Mouse (Mus musculus): Measurements from ENCODE around the gene Ints1. TPM values are rescaled to one million over a fixed set of nuclear protein-coding genes. Genes with fewer than 3 reads are reported as not detected.

Gene Ints1
- polyA plus RNA-seq (2015; fragmentation: Nextera tagmentation; extraction: Ambion mirVana), result 25.6 and 29.0 TPM in 2 replicates

GRCm38 (mm10) chr5:139775216-139775926 lies at the start of gene Ints1:
Gene Ints1, minus strand, starts transcription at chr5:139775674.
- ATAC-seq (ENCODE audit: low FRiP score), result peak; percentile 87
- peaks cover 32% of the 10 kb centered on the region for H3K36me3 ChIP-seq
- H3K27me3 ChIP-seq (replicated peaks), result no peaks in the 10 kb centered on the region
- no peaks in the 10 kb centered on the region for H3K9me3 ChIP-seq (replicated peaks)
- H3K27ac ChIP-seq (replicated peaks), result peak within 1 kb of the TSS; percentile 72
- H3K9ac ChIP-seq (replicated peaks), result peak within 1 kb of the TSS; percentile 83
- peaks cover 14% of the 10 kb centered on the region for H3K4me1 ChIP-seq
- peak within 1 kb of the TSS; percentile 97 for H3K4me3 ChIP-seq (replicated peaks)
- WGBS, result under 1% methylated on average over 55 of the region's 55 CpGs
- peak within 1 kb of the TSS; percentile 94 for H3K4me2 ChIP-seq

GRCm38 (mm10) chr5:139824531-139824930 lies 49.1 kb upstream of the Ints1 start:
- no peak for ATAC-seq (ENCODE audit: low FRiP score)

GRCm38 (mm10) chr5:139821466-139822459 lies 46.3 kb upstream of the Ints1 start:
- H3K9me3 ChIP-seq (replicated peaks), result no peaks in the 10 kb centered on the region
- no peak overlapping the region for H3K27ac ChIP-seq (replicated peaks)
- WGBS, result 67% methylated on average over 12 of the region's 12 CpGs
- no peak for ATAC-seq (ENCODE audit: low FRiP score)
- H3K4me1 ChIP-seq, result peaks cover 22% of the 10 kb centered on the region
- no peaks in the 10 kb centered on the region for H3K27me3 ChIP-seq (replicated peaks)
- no peak overlapping the region for H3K9ac ChIP-seq (replicated peaks)
- H3K36me3 ChIP-seq, result peaks cover 27% of the 10 kb centered on the region
- no peak overlapping the region for H3K4me3 ChIP-seq (replicated peaks)
- H3K4me2 ChIP-seq, result no peak overlapping the region

More at GRCm38 (mm10) chr5:139824531-139824930, 49.1 kb upstream of the Ints1 start:
- no peak overlapping the region for H3K4me2 ChIP-seq
- H3K27me3 ChIP-seq (replicated peaks), result no peaks in the 10 kb centered on the region
- H3K9ac ChIP-seq (replicated peaks), result no peak overlapping the region
- peaks cover 26% of the 10 kb centered on the region for H3K4me1 ChIP-seq
- WGBS, result 95% methylated on average over 10 of the region's 10 CpGs
- peaks cover 27% of the 10 kb centered on the region for H3K36me3 ChIP-seq
- no peak overlapping the region for H3K4me3 ChIP-seq (replicated peaks)
- H3K9me3 ChIP-seq (replicated peaks), result no peaks in the 10 kb centered on the region
- no peak overlapping the region for H3K27ac ChIP-seq (replicated peaks)

GRCm38 (mm10) chr5:139819538-139820181 lies 44.2 kb upstream of the Ints1 start, which contains the start of gene Tmem184a:
Gene Tmem184a, minus strand, starts transcription at chr5:139819917.
- Histone ChIP-seq H3K4me2 (no peak within 1 kb of the TSS), H3K9me3 (replicated peaks) (no peaks in the 10 kb centered on the region)
- no peak for ATAC-seq (ENCODE audit: low FRiP score)

GRCm38 (mm10) chr5:139818801-139819200 lies 43.3 kb upstream of the Ints1 start:
- Histone ChIP-seq H3K9me3 (replicated peaks) (no peaks in the 10 kb centered on the region), H3K4me1 (peaks cover 5% of the 10 kb centered on the region; the same call in 1 of the 2 replicates), H3K4me2 (no peak overlapping the region), H3K27ac (replicated peaks) (no peak overlapping the region), H3K4me3 (replicated peaks) (no peak overlapping the region), H3K27me3 (replicated peaks) (peaks cover 23% of the 10 kb centered on the region), H3K36me3 (peaks cover 24% of the 10 kb centered on the region), H3K9ac (replicated peaks) (no peak overlapping the region)
- ATAC-seq (ENCODE audit: low FRiP score), result no peak
- WGBS, result 60% methylated on average over 4 of the region's 4 CpGs

More at GRCm38 (mm10) chr5:139819538-139820181, 44.2 kb upstream of the Ints1 start, which contains the start of gene Tmem184a:
- H3K9ac ChIP-seq (replicated peaks), result no peak within 1 kb of the TSS
- no peak within 1 kb of the TSS for H3K27ac ChIP-seq (replicated peaks)
- no peak within 1 kb of the TSS for H3K4me3 ChIP-seq (replicated peaks)
- peaks cover 27% of the 10 kb centered on the region for H3K36me3 ChIP-seq
- H3K4me1 ChIP-seq, result peaks cover 8% of the 10 kb centered on the region
- 89% methylated on average over 9 of the region's 9 CpGs for WGBS
- H3K27me3 ChIP-seq (replicated peaks), result peaks cover 14% of the 10 kb centered on the region

- H3K36me3 ChIP-seq, result peaks cover 17% of the 10 kb centered on the region
- H3K4me3 ChIP-seq (replicated peaks), result no peak overlapping the region
- H3K9me3 ChIP-seq (replicated peaks), result no peaks in the 10 kb centered on the region
- H3K27ac ChIP-seq (replicated peaks), result no peak overlapping the region
- H3K27me3 ChIP-seq (replicated peaks), result peaks cover 28% of the 10 kb centered on the region
- no peak for ATAC-seq (ENCODE audit: low FRiP score)
- peaks cover 5% of the 10 kb centered on the region; the same call in 1 of the 2 replicates for H3K4me1 ChIP-seq
- WGBS, result 89% methylated on average over 3 of the region's 3 CpGs
- H3K9ac ChIP-seq (replicated peaks), result no peak overlapping the region
- no peak overlapping the region for H3K4me2 ChIP-seq
Observed at GRCm38 (mm10) chr5:139818056-139818455, 42.6 kb upstream of the Ints1 start.

- H3K4me1 ChIP-seq, result peaks cover 5% of the 10 kb centered on the region; the same call in 1 of the 2 replicates
- WGBS, result 10% methylated on average over 1 of the region's 1 CpGs
- H3K4me2 ChIP-seq, result no peak overlapping the region
- no peak overlapping the region for H3K27ac ChIP-seq (replicated peaks)
- H3K36me3 ChIP-seq, result peaks cover 10% of the 10 kb centered on the region
- no peak overlapping the region for H3K4me3 ChIP-seq (replicated peaks)
- peaks cover 35% of the 10 kb centered on the region for H3K27me3 ChIP-seq (replicated peaks)
- no peak for ATAC-seq (ENCODE audit: low FRiP score)
- no peak overlapping the region for H3K9ac ChIP-seq (replicated peaks)
- H3K9me3 ChIP-seq (replicated peaks), result no peaks in the 10 kb centered on the region
Observed at GRCm38 (mm10) chr5:139817292-139817691, 41.8 kb upstream of the Ints1 start.

- Histone ChIP-seq H3K36me3 (peaks cover 2% of the 10 kb centered on the region; the same call in 1 of the 2 replicates), H3K9me3 (replicated peaks) (no peaks in the 10 kb centered on the region), H3K4me2 (no peak overlapping the region)
Observed at GRCm38 (mm10) chr5:139816445-139816844, 41.0 kb upstream of the Ints1 start.

GRCm38 (mm10) chr5:139815964-139816363 lies 40.5 kb upstream of the Ints1 start:
- Histone ChIP-seq H3K9me3 (replicated peaks) (no peaks in the 10 kb centered on the region), H3K9ac (replicated peaks) (no peak overlapping the region), H3K27ac (replicated peaks) (no peak overlapping the region), H3K4me1 (no peaks in the 10 kb centered on the region), H3K4me3 (replicated peaks) (no peak overlapping the region), H3K36me3 (no peaks in the 10 kb centered on the region), H3K27me3 (replicated peaks) (peaks cover 35% of the 10 kb centered on the region), H3K4me2 (no peak overlapping the region)
- 79% methylated on average over 6 of the region's 6 CpGs for WGBS
- no peak for ATAC-seq (ENCODE audit: low FRiP score)

More at GRCm38 (mm10) chr5:139816445-139816844, 41.0 kb upstream of the Ints1 start:
- H3K27me3 ChIP-seq (replicated peaks), result peaks cover 35% of the 10 kb centered on the region
- no peak overlapping the region for H3K27ac ChIP-seq (replicated peaks)
- H3K4me1 ChIP-seq, result no peaks in the 10 kb centered on the region
- no peak overlapping the region for H3K4me3 ChIP-seq (replicated peaks)
- H3K9ac ChIP-seq (replicated peaks), result no peak overlapping the region
- no peak for ATAC-seq (ENCODE audit: low FRiP score)

GRCm38 (mm10) chr5:139813963-139814381 lies 38.5 kb upstream of the Ints1 start:
- Histone ChIP-seq H3K36me3 (no peaks in the 10 kb centered on the region), H3K4me3 (replicated peaks) (no peak overlapping the region), H3K9me3 (replicated peaks) (no peaks in the 10 kb centered on the region), H3K9ac (replicated peaks) (no peak overlapping the region), H3K27ac (replicated peaks) (no peak overlapping the region), H3K4me1 (no peaks in the 10 kb centered on the region), H3K27me3 (replicated peaks) (peaks cover 35% of the 10 kb centered on the region), H3K4me2 (no peak overlapping the region)
- no peak for ATAC-seq (ENCODE audit: low FRiP score)
- WGBS, result 15% methylated on average over 13 of the region's 13 CpGs

- WGBS, result 43% methylated on average over 10 of the region's 10 CpGs
- Histone ChIP-seq H3K9ac (replicated peaks) (no peak overlapping the region), H3K27me3 (replicated peaks) (peaks cover 35% of the 10 kb centered on the region), H3K27ac (replicated peaks) (no peak overlapping the region), H3K4me1 (no peaks in the 10 kb centered on the region), H3K36me3 (no peaks in the 10 kb centered on the region), H3K4me2 (no peak overlapping the region), H3K9me3 (replicated peaks) (no peaks in the 10 kb centered on the region), H3K4me3 (replicated peaks) (no peak overlapping the region)
- ATAC-seq (ENCODE audit: low FRiP score), result no peak
Observed at GRCm38 (mm10) chr5:139813126-139813490, 37.6 kb upstream of the Ints1 start.

Measured in neural tube, embryonic 15.5 days (tissue).